In the genomic region with DNA sequence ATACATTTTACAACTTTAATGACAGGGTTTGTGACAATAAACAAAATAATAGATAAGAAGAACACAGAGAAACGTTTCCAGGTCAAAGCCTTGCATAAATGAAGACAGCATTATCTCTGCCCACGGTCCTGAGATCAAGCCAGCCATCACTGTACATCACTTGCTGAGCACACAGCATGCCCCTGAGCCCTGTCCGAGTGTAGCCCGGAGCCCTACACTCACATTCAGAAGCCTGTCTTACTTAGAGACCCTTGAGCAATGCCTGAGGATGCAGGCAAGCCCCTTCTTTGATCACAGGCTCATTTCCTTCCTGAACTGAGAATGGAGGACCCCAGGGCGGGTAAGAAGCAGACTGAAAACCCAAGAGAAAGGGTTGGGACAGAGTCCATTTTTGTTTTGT, we compare ENCODE assay signal across 20 mouse cellular contexts.
"Had no signal": no experiment of that assay in that cellular context is flagged by ENCODE, and none has a peak within 500 bp of the region (broad histone marks: within the 10 kb centered on the region; RNA-seq: fewer than 3 reads in every experiment).

No protein-coding gene starts in this region.

- ATAC-seq: intestine, embryonic 16.5 days; liver, postnatal 0 days; lung, postnatal 0 days; midbrain, embryonic 13.5 days had no signal

- H3K27me3 ChIP-seq: limb, embryonic 12.5 days; limb, embryonic 15.5 days; midbrain, embryonic 13.5 days; neural tube, embryonic 12.5 days; neural tube, embryonic 15.5 days had no signal

- H3K36me3 ChIP-seq: limb, embryonic 12.5 days; limb, embryonic 15.5 days; midbrain, embryonic 13.5 days; neural tube, embryonic 12.5 days; neural tube, embryonic 15.5 days had no signal

- H3K9me3 ChIP-seq: limb, embryonic 12.5 days; limb, embryonic 15.5 days; midbrain, embryonic 13.5 days; neural tube, embryonic 12.5 days; neural tube, embryonic 15.5 days had no signal

- H3K4me3 ChIP-seq: left cerebral cortex, adult 2 months; limb, embryonic 12.5 days; limb, embryonic 15.5 days; midbrain, embryonic 13.5 days; neural tube, embryonic 12.5 days; neural tube, embryonic 15.5 days had no signal

- DNase-seq: kidney, adult 18-20 months; kidney, adult 9 months; kidney, postnatal 14 days; kidney, postnatal 4 days; layer of hippocampus, postnatal 36 days; liver, postnatal 0 days; lung, embryonic 14.5 days; right cerebral cortex, adult 18-20 months; right cerebral cortex, postnatal 14 days; right cerebral cortex, postnatal 4 days; thymus, adult 2 months; thymus, postnatal 25 days had no signal
